Mouse (Mus musculus) kidney, adult 2 months (tissue): ENCODE results near the gene Pik3c2a.

Experiments
- CTCF ChIP-seq: fragments of 200-500 bp; conservative IDR thresholded peaks from 2 replicates; pipeline ENCODE4 v1.5.1; 2011; ENCODE audit warnings: low read depth, mild to moderate bottlenecking, control low read depth, low read length, moderate library complexity, mixed read lengths; ENCODE audit not compliant: insufficient read depth, insufficient read length
- POLR2A ChIP-seq: fragments of 200-500 bp; IDR thresholded peaks from one replicate; pipeline ENCODE4 v1.6.1; 2011; ENCODE audit warnings: low read depth, low read length, control low read depth

DNA sequence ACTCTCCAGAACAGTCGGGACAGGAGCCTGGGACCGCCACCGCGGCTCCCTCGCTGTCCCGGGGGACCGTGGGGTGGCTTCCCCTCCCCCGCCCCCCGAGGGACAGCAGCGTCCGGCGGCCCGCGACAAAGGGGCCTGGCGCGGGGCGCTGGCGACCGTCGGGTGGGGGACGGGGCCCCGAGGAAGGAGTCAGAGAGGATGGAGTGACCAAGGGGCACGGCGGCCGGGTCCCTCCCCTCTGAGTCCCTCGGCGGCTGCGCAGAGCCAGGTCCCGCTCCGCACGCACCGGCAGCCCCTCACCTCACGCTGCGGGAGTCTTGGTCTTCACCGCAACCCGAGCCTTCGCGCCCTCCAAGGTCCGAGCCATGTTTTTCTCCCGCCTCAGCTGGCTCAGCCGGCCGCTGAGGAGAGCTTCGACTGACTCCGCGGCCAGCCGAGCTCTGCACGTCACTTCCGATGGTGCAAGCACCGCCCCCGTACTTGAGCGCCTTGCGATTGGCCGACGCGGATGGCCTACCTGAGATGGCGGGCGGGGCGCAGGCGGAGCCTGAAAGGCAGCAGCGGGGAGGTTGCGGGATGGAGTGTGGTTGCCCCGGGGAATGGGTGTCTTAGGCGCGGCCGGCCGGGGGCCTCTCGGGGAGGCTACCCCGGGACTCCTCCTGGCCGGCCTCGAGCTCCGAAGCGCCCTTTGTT lies at the start of gene Pik3c2a:
- TF ChIP-seq CTCF (no peak), POLR2A (peak; percentile 88)
